Mouse (Mus musculus) heart, adult 2 months (tissue): ENCODE data around the gene Rad17. TPM values are rescaled to one million over a fixed set of nuclear protein-coding genes. Genes with fewer than 3 reads are reported as not detected.

ENCODE experiments used
- DNase-seq, 2 experiments: peaks; one replicate each; pipeline ENCODE4 v3.0.0; 2021
- H3K27ac ChIP-seq: fragments of 200-600 bp; 2 replicates; pipeline ENCODE4 v1.8.1; 2022
- H3K27me3 ChIP-seq: fragments of 200-500 bp; 2 replicates; pipeline ENCODE4 v1.6.1; 2012; ENCODE audit warnings: mild to moderate bottlenecking, low read length, inconsistent platforms, mixed read lengths; ENCODE audit not compliant: control insufficient read depth, insufficient read depth
- H3K36me3 ChIP-seq: fragments of 200-500 bp; 2 replicates; pipeline ENCODE4 v1.6.1; 2012; ENCODE audit warnings: low read length, inconsistent platforms; ENCODE audit not compliant: control insufficient read depth, insufficient read depth
- H3K4me1 ChIP-seq: fragments of 200-500 bp; 2 replicates; pipeline ENCODE4 v1.6.1; 2011; ENCODE audit warnings: low read length; ENCODE audit not compliant: control insufficient read depth, insufficient read depth
- H3K4me3 ChIP-seq: fragments of 200-600 bp; 2 replicates; pipeline ENCODE4 v1.8.1; 2022
- H3K79me2 ChIP-seq: fragments of 200-500 bp; replicated peaks from 2 replicates; pipeline ENCODE4 v1.6.1; 2012; ENCODE audit warnings: mild to moderate bottlenecking, inconsistent platforms, low read length, moderate library complexity, mixed read lengths; ENCODE audit not compliant: control insufficient read depth, insufficient read depth
- H3K9ac ChIP-seq: fragments of 200-500 bp; 2 replicates; pipeline ENCODE4 v1.6.1; 2012; ENCODE audit warnings: low read depth, mild to moderate bottlenecking, control low read depth, inconsistent platforms, low read length, mixed read lengths
- CTCF ChIP-seq: fragments of 200-600 bp; IDR thresholded peaks from 2 replicates; pipeline ENCODE4 v1.8.1; 2022; ENCODE audit warnings: antibody characterized with exemption, mild to moderate bottlenecking, moderate library complexity
- EP300 ChIP-seq: fragments of 200-500 bp; IDR thresholded peaks from 2 replicates; pipeline ENCODE4 v1.6.1; 2011; ENCODE audit warnings: low read depth, low read length, control low read depth; ENCODE audit not compliant: insufficient read depth
- POLR2A ChIP-seq: fragments of 200-500 bp; IDR thresholded peaks from 2 replicates; pipeline ENCODE4 v1.6.1; 2011; ENCODE audit warnings: mild to moderate bottlenecking, low read depth, low read length, control low read depth; ENCODE audit not compliant: insufficient read depth
- WGBS: fragments of 180-500 bp; shearing (Covaris S2); methylation state at CpG from one replicate; pipeline ENCODE4 v1.1.7; 2018; 5-methylcytosine and 5-hydroxymethylcytosine counted together
- intact Hi-C: fragments of 180-260 bp; cut with DNase I; formaldehyde crosslinking; loops from one replicate; pipeline ENCODE4 v1.15.1; 2025
- polyA plus RNA-seq: library from polyadenylated mRNA; depleted of rRNA; stranded (reverse); fragments of >200 nt; gene quantifications from 2 replicates; pipeline ENCODE4 v1.2.3, GENCODE M21; 2012
- total RNA-seq, 2 experiments: library from RNA; stranded (reverse); gene quantifications; 2 replicates each; pipeline ENCODE4 v1.2.3; 2021

Gene Rad17
- total and polyA plus RNA-seq, 3 experiments = 5.6 to 15.0 (median 15.0) TPM

GRCm38 (mm10) chr13:100582144-100582543, 68.7 kb downstream of the Rad17 start:
- WGBS = 33% methylated on average over 6 of the region's 6 CpGs
- no peak for TF ChIP-seq EP300
- TF ChIP-seq CTCF = no peak
- TF ChIP-seq POLR2A = no peak
- intact Hi-C loops = loop anchor here (5.0 kb wide), 1 partner anchor 90 kb away; the partner anchor contains the start of gene Gtf2h2

DNA sequence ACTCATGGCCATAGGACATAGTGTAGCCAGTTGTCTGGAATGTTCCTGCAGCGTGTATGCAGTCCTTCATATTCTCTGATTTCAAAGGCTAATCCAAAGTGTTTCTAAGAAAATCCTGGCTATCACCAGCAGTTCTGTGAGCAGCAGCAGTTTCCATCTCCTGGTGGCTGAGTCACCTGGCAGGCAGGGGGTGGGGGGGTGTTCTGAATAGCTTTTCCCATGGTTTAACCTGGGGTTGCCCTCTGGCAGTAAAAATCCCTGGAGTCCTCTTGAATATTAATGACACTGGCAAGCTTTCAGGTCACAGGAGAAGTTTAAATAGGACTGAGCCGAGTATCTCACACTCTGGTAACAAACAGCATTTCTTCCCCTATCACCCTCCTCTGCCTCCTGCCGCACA, 69.2 kb downstream of the Rad17 start:
- no peaks in the 10 kb centered on the region for H3K79me2 ChIP-seq
- TF ChIP-seq EP300 (no peak), POLR2A (no peak), CTCF (no peak)
- 18% methylated on average over 3 of the region's 3 CpGs for WGBS
- no peak overlapping the region for H3K4me3 ChIP-seq
- DNase-seq = no peak
- no peak overlapping the region for H3K9ac ChIP-seq
- no peaks in the 10 kb centered on the region for H3K36me3 ChIP-seq
- H3K27me3 ChIP-seq = no peaks in the 10 kb centered on the region
- intact Hi-C loops = loop anchor here (5.0 kb wide), 1 partner anchor 89 kb away; the partner anchor contains the start of gene Gtf2h2
- no peak overlapping the region for H3K27ac ChIP-seq
- no peaks in the 10 kb centered on the region for H3K4me1 ChIP-seq

More at GRCm38 (mm10) chr13:100582144-100582543, 68.7 kb downstream of the Rad17 start:
- H3K9ac ChIP-seq = no peak overlapping the region
- no peak for DNase-seq
- no peaks in the 10 kb centered on the region for H3K79me2 ChIP-seq
- H3K27ac ChIP-seq = no peak overlapping the region
- H3K36me3 ChIP-seq = no peaks in the 10 kb centered on the region
- H3K4me3 ChIP-seq = no peak overlapping the region
- H3K4me1 ChIP-seq = no peaks in the 10 kb centered on the region
- no peaks in the 10 kb centered on the region for H3K27me3 ChIP-seq

DNA sequence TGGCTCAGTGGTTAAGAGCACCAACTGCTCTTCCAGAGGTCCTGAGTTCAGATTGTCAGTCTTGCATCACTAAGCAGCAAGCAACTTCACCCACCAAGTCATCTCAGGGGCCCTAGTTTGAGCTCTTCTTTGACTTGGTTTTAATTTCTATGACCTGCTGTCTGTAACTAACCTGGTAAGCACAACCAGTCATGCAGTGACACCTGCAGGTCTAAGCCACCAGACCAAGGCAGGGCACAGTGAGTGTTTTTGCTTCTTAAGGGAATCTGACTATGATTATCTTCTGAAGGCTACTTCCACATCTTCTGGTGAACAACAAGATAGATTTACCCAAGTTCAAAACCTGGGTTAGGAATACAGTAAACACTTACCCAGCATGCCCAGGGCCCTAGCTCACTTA, 70.9 kb downstream of the Rad17 start:
- no peak overlapping the region for H3K9ac ChIP-seq
- TF ChIP-seq POLR2A (no peak), EP300 (no peak)
- DNase-seq = no peak
- no peaks in the 10 kb centered on the region for H3K79me2 ChIP-seq
- no peaks in the 10 kb centered on the region for H3K36me3 ChIP-seq
- no peak overlapping the region for H3K4me3 ChIP-seq
- no peak overlapping the region for H3K27ac ChIP-seq
- no peaks in the 10 kb centered on the region for H3K27me3 ChIP-seq
- H3K4me1 ChIP-seq = no peaks in the 10 kb centered on the region
- intact Hi-C loops = loop anchor here (5.0 kb wide), 1 partner anchor 88 kb away; the partner anchor contains the start of gene Gtf2h2

DNA sequence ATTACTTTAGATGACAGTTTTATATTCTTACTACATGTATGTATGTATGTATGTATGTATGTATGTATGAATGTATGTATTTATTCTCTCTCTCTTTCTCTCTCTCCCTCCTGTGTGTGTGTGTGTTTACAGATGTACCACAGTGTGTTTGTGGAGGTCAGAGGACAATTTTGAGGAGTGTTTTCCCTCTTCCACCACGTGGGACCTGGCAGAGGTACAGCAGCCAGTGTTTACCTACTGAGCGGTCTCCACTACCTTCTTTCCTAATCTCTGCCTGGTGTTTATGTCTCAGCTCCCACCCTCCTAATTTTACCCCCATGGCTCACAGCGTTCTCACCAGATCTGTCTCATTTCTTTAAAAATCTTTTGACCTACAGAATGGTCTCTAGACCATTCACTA, 71.6 kb downstream of the Rad17 start:
- 52% methylated on average over 3 of the region's 3 CpGs for WGBS
- no peaks in the 10 kb centered on the region for H3K27me3 ChIP-seq
- no peak overlapping the region for H3K4me3 ChIP-seq
- no peak overlapping the region for H3K9ac ChIP-seq
- intact Hi-C loops = no loop called here
- no peaks in the 10 kb centered on the region for H3K79me2 ChIP-seq
- TF ChIP-seq CTCF = no peak
- no peak for TF ChIP-seq POLR2A
- TF ChIP-seq EP300 = no peak
- no peaks in the 10 kb centered on the region for H3K36me3 ChIP-seq
- no peaks in the 10 kb centered on the region for H3K4me1 ChIP-seq
- no peak overlapping the region for H3K27ac ChIP-seq
- no peak for DNase-seq

DNA sequence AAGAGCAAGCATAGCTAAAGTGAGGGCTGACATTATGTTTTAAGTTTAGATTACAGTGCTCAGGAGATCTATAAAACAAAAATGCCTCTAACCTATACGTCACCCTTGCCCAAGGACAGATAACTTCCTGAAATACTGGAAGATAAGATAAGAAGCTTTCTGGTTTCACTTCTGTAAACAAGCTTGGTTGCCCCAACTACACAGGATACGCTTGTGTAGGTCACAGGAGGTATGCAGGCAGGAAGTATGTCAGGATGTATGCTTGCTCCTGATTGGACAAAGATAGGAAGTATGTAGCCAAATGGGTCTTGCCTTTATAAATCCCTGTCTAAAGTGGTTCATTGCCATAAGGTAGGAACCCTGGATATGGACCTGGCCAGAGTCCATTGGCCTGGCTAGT, 74.9 kb downstream of the Rad17 start:
- intact Hi-C loops = no loop called here
- TF ChIP-seq EP300 (no peak), CTCF (no peak), POLR2A (no peak)
- H3K4me3 ChIP-seq = no peak overlapping the region
- no peaks in the 10 kb centered on the region for H3K79me2 ChIP-seq
- H3K27me3 ChIP-seq = no peaks in the 10 kb centered on the region
- WGBS = 39% methylated on average over 2 of the region's 2 CpGs
- H3K4me1 ChIP-seq = no peaks in the 10 kb centered on the region
- no peak overlapping the region for H3K27ac ChIP-seq
- H3K36me3 ChIP-seq = no peaks in the 10 kb centered on the region
- H3K9ac ChIP-seq = no peak overlapping the region
- no peak for DNase-seq

DNA sequence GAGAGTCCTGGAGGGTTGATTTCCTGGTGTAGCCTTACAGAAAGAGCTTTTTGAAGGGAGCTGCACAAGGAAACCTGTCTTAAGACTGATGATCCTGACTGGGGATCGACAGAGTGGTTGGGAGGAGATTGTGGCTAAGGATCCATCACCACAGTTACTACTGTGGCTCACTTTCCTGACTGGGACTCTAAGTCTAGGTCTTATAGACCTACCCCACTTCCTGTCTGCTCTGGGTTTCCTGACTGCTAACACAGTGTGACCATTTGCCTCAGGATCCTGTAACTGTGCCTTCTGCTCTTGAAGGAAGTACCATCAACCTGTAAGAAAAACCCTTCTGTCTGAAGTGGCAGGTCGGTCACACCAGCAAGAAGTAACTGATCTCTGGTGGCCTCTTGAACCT, 80.1 kb downstream of the Rad17 start:
- Histone ChIP-seq H3K4me1 (no peaks in the 10 kb centered on the region), H3K4me3 (no peak overlapping the region), H3K79me2 (no peaks in the 10 kb centered on the region), H3K27me3 (peaks cover 2% of the 10 kb centered on the region; the same call in 1 of the 2 replicates), H3K27ac (no peak overlapping the region), H3K36me3 (no peaks in the 10 kb centered on the region), H3K9ac (no peak overlapping the region)
- no peak for DNase-seq
- TF ChIP-seq CTCF (no peak), POLR2A (no peak), EP300 (no peak)
- intact Hi-C loops = no loop called here
- 45% methylated on average over 2 of the region's 2 CpGs for WGBS
